Comparison of ENCODE assay signal across 37 mouse cellular contexts in the genomic region with DNA sequence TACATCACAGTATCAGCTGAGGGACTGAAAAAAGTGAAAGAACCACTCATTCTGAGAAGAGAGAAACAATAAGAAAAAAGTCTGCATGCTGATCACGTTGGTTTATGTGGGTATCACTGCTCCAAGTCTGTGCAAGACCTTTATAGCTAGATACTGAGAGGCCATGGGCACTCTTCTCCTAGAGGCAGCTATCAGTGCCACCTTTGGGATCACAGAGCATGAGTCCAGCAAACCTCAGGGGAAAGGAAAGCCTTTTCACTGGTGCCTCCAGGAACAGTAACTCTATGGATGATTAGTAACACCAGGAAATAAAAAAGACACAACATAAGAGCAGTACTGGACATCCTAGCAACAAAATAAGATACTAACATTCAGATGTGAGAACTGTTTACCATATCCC. TPM values are rescaled to one million over a fixed set of nuclear protein-coding genes. Genes with fewer than 3 reads are reported as not detected.
"Had no signal": no experiment of that assay in that cellular context is flagged by ENCODE, and none has a peak within 500 bp of the region (broad histone marks: within the 10 kb centered on the region; RNA-seq: fewer than 3 reads in every experiment).

A gene (minus strand): TSS at position 101 of the 400 bp plus-strand sequence.

- H3K27ac ChIP-seq: embryonic facial prominence, embryonic 10.5 days; embryonic facial prominence, embryonic 12.5 days; embryonic facial prominence, embryonic 13.5 days; embryonic facial prominence, embryonic 15.5 days; forebrain, embryonic 10.5 days; forebrain, embryonic 12.5 days; forebrain, embryonic 13.5 days; forebrain, embryonic 15.5 days; gastrocnemius, adult 2 months; heart, adult 2 months had no signal

- H3K4me2 ChIP-seq: embryonic facial prominence, embryonic 12.5 days; embryonic facial prominence, embryonic 13.5 days; embryonic facial prominence, embryonic 15.5 days; forebrain, embryonic 12.5 days; forebrain, embryonic 13.5 days; forebrain, embryonic 15.5 days had no signal

- DNase-seq: cerebellum, adult 8-10 months; cerebellum, adult 9-10 months; cerebellum, adult 9-11 months; cerebellum, postnatal 10 days; cerebellum, postnatal 14 days; cerebellum, postnatal 25 days; cerebellum, postnatal 36 days; embryo, embryonic 11 days; forebrain, postnatal 0 days; gastrocnemius, adult 2 months; gastrocnemius, postnatal 10 days; gastrocnemius, postnatal 14 days; gastrocnemius, postnatal 25 days; gastrocnemius, postnatal 36 days; heart, adult 11 months; heart, adult 18-20 months; heart, adult 2 months had no signal

- ATAC-seq: forebrain, embryonic 13.5 days; forebrain, embryonic 14.5 days; forebrain, embryonic 15.5 days; forebrain, embryonic 16.5 days; forebrain, postnatal 0 days had no signal

- H3K4me3 ChIP-seq: embryonic facial prominence, embryonic 10.5 days; embryonic facial prominence, embryonic 12.5 days; embryonic facial prominence, embryonic 13.5 days; embryonic facial prominence, embryonic 15.5 days; erythroblast, embryonic 14.5 days; forebrain, embryonic 10.5 days; forebrain, embryonic 12.5 days; forebrain, embryonic 13.5 days; forebrain, embryonic 15.5 days; gastrocnemius, adult 2 months; heart, adult 2 months had no signal

- H3K4me1 ChIP-seq: embryonic facial prominence, embryonic 10.5 days; embryonic facial prominence, embryonic 12.5 days; embryonic facial prominence, embryonic 13.5 days; embryonic facial prominence, embryonic 15.5 days; forebrain, embryonic 10.5 days; forebrain, embryonic 12.5 days; forebrain, embryonic 13.5 days; forebrain, embryonic 15.5 days had no signal

- H3K9ac ChIP-seq: embryonic facial prominence, embryonic 12.5 days; embryonic facial prominence, embryonic 13.5 days; embryonic facial prominence, embryonic 15.5 days; forebrain, embryonic 12.5 days; forebrain, embryonic 13.5 days; forebrain, embryonic 15.5 days; forebrain, postnatal 0 days had no signal

- H3K36me3 ChIP-seq: embryonic facial prominence, embryonic 10.5 days; embryonic facial prominence, embryonic 12.5 days; embryonic facial prominence, embryonic 13.5 days; embryonic facial prominence, embryonic 15.5 days; forebrain, embryonic 10.5 days; forebrain, embryonic 12.5 days; forebrain, embryonic 15.5 days had no signal

- H3K27me3 ChIP-seq: embryonic facial prominence, embryonic 12.5 days; embryonic facial prominence, embryonic 13.5 days; embryonic facial prominence, embryonic 15.5 days; forebrain, embryonic 12.5 days; forebrain, embryonic 13.5 days; forebrain, embryonic 15.5 days had no signal

- H3K9me3 ChIP-seq: embryonic facial prominence, embryonic 10.5 days; embryonic facial prominence, embryonic 12.5 days; embryonic facial prominence, embryonic 13.5 days; embryonic facial prominence, embryonic 15.5 days; forebrain, embryonic 10.5 days; forebrain, embryonic 12.5 days; forebrain, embryonic 13.5 days; forebrain, embryonic 15.5 days had no signal

RNA-seq across cellular contexts. Expression of the gene that starts here (rescaled TPM):
- total RNA-seq: common myeloid progenitor, adult 5-6 weeks; forebrain, postnatal 0 days; gastrocnemius, adult 18-20 months; gastrocnemius, adult 2 months; gastrocnemius, adult 8-10 months; gastrocnemius, postnatal 10 days; gastrocnemius, postnatal 14 days; gastrocnemius, postnatal 25 days; gastrocnemius, postnatal 36 days; gastrocnemius, postnatal 4 days; granulocyte monocyte progenitor cell, adult 5-6 weeks; heart, adult 18-20 months; heart, adult 2 months; heart, adult 8-10 months had no signal
- polyA plus RNA-seq: embryonic facial prominence, embryonic 10.5 days; embryonic facial prominence, embryonic 11.5 days; embryonic facial prominence, embryonic 12.5 days; embryonic facial prominence, embryonic 14.5 days; erythroblast, embryonic 14.5 days; forebrain, embryonic 12.5 days; forebrain, embryonic 13.5 days; forebrain, embryonic 14.5 days; forebrain, embryonic 15.5 days; forebrain, postnatal 0 days; gonadal fat pad, adult 2 months; heart, adult 2 months had no signal
